Mouse (Mus musculus): ENCODE measurements around the gene Eaf2.

Eaf2 gene

GRCm38 (mm10) chr16:36770830-36771229, 104.0 kb downstream of the Eaf2 start:
- in situ Hi-C loops (cut with MboI, MseI): no loop called here

GRCm38 (mm10) chr16:36770191-36770771, 104.5 kb downstream of the Eaf2 start:
- in situ Hi-C loops (cut with MboI, MseI): no loop called here

GRCm38 (mm10) chr16:36751979-36752378, 122.8 kb downstream of the Eaf2 start:
- in situ Hi-C loops (cut with MboI, MseI): no loop called here

- in situ Hi-C loops (cut with MboI, MseI): no loop called here
These were observed 127.0 kb downstream of the Eaf2 start for GRCm38 (mm10) chr16:36747767-36748166.

GRCm38 (mm10) chr16:36747068-36747467, 127.7 kb downstream of the Eaf2 start:
- in situ Hi-C loops (cut with MboI, MseI): no loop called here

- in situ Hi-C loops (cut with MboI, MseI): no loop called here
These were observed 131.2 kb downstream of the Eaf2 start for GRCm38 (mm10) chr16:36743580-36743979.

Data from regulatory T cell (primary cell).